Mouse (Mus musculus) liver, postnatal 0 days (tissue): ENCODE measurements at regions not wholly inside any gene's neighbourhood (a gene's known extent, or its start where the extent isn't known, plus 50 kb on each side); places are given as distances from the start of the nearest gene placed in this dataset.

ENCODE experiments used
- ATAC-seq: fragments of 200-750 bp; cut with Nextera tagmentation; 2 replicates; pipeline ENCODE4 v1.8.0; 2017; ENCODE audit warnings: mild to moderate bottlenecking, moderate library complexity
- DNase-seq: peaks from one replicate; pipeline ENCODE4 v3.0.0-alpha.2; 2016
- H3K27ac ChIP-seq: fragments of 300-500 bp; sonication (generic); 2 replicates; pipeline ENCODE4 v1.5.1; 2014; ENCODE audit warnings: antibody characterized with exemption, moderate library complexity, mild to moderate bottlenecking, low read depth
- H3K27me3 ChIP-seq: fragments of 300-500 bp; sonication (generic); 2 replicates; pipeline ENCODE4 v1.6.1; 2014; ENCODE audit warnings: low read length, control low read depth, mixed read lengths; ENCODE audit not compliant: insufficient read depth
- H3K36me3 ChIP-seq: fragments of 300-500 bp; sonication (generic); replicated peaks from 2 replicates; pipeline ENCODE4 v1.6.1; 2014; ENCODE audit warnings: mild to moderate bottlenecking, control low read depth, low read length, moderate library complexity, mixed read lengths; ENCODE audit not compliant: insufficient read depth
- H3K4me1 ChIP-seq: fragments of 300-500 bp; sonication (generic); 2 replicates; pipeline ENCODE4 v1.6.1; 2014; ENCODE audit warnings: antibody characterized with exemption, mild to moderate bottlenecking, control low read depth; ENCODE audit not compliant: insufficient read depth
- H3K4me2 ChIP-seq: fragments of 300-500 bp; sonication (generic); 2 replicates; pipeline ENCODE4 v1.6.1; 2014; ENCODE audit warnings: low read depth, mild to moderate bottlenecking, low read length, moderate library complexity, mixed read lengths
- H3K4me3 ChIP-seq: fragments of 300-500 bp; sonication (generic); 2 replicates; pipeline ENCODE4 v1.5.1; 2014; ENCODE audit warnings: low read depth, low read length
- H3K9ac ChIP-seq: fragments of 300-500 bp; sonication (generic); replicated peaks from 2 replicates; pipeline ENCODE4 v1.6.1; 2014; ENCODE audit warnings: mild to moderate bottlenecking, moderate library complexity
- H3K9me3 ChIP-seq: fragments of 300-500 bp; sonication (generic); 2 replicates; pipeline ENCODE4 v1.6.1; 2016; ENCODE audit warnings: mild to moderate bottlenecking, control low read depth, low read length, mixed read lengths
- CTCF ChIP-seq: sonication (generic); IDR thresholded peaks from 2 replicates; pipeline ENCODE4 v1.5.1; 2016; ENCODE audit warnings: antibody characterized with exemption, low read depth
- EP300 ChIP-seq: IDR thresholded peaks from 2 replicates; pipeline ENCODE4 v1.6.1; 2016; ENCODE audit warnings: antibody characterized with exemption, low read depth, mild to moderate bottlenecking
- WGBS: fragments of 180-500 bp; shearing (Covaris S2); extraction: QIAGEN DNeasy Blood & Tissue Kit; methylation state at CpG from one replicate; pipeline ENCODE4 v1.1.7; 2014; ENCODE audit not compliant: insufficient replicate concordance; 5-methylcytosine and 5-hydroxymethylcytosine counted together

DNA sequence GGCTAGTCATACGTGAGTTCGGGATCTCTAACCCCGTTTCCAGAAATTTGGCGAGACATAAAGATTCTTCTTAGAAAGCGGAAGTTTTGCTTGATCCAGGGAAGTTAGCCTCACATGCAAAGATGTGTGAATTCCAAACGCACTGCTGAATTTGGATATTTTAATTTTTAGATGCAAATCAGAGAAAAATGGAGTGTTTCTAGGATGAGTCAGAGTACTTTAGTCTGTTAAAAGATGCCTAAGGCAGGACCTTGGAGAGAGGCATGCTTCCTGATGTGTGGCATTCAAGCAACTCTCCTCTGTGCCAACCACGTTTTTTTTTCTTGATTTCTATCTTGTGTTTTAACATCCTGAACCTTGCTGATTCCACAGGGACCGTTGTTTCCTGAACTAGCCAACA is 95.1 kb downstream of the Zfp648 start:
- H3K4me2 ChIP-seq = no peak overlapping the region
- no peak overlapping the region for H3K27ac ChIP-seq
- H3K4me3 ChIP-seq = no peak overlapping the region
- H3K36me3 ChIP-seq = no peaks in the 10 kb centered on the region
- no peak for TF ChIP-seq CTCF
- TF ChIP-seq EP300 = no peak
- ATAC-seq = no peak
- H3K27me3 ChIP-seq = no peaks in the 10 kb centered on the region
- no peaks in the 10 kb centered on the region for H3K4me1 ChIP-seq
- WGBS = 71% methylated on average over 8 of the region's 8 CpGs
- DNase-seq = no peak
- H3K9ac ChIP-seq = no peak overlapping the region
- no peaks in the 10 kb centered on the region for H3K9me3 ChIP-seq

DNA sequence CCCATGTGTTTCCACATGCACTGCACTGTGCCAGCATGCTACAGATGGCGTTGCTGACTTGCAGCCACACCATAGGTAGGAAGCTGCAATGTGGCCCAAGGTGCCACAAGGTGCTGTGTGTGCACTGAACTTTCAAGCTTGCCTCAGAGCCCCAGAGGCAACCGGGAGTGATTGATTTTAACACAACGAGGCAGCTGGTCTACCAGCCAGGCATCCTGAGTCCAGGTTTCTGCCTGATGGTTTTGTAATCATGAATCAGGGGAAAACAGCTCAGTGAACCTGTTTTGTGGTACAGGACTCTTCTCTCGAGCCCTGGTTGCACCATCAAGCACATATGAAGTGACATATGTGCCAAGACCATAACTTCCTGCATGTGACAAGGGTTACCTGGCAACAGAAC is 98.9 kb downstream of the Zfp648 start:
- Histone ChIP-seq H3K9ac (no peak overlapping the region), H3K27ac (no peak overlapping the region), H3K36me3 (no peaks in the 10 kb centered on the region), H3K4me3 (no peak overlapping the region), H3K27me3 (no peaks in the 10 kb centered on the region), H3K4me2 (no peak overlapping the region), H3K9me3 (no peaks in the 10 kb centered on the region), H3K4me1 (no peaks in the 10 kb centered on the region)
- no peak for TF ChIP-seq EP300
- TF ChIP-seq CTCF = no peak
- no peak for DNase-seq
- ATAC-seq = no peak
- 48% methylated on average over 4 of the region's 4 CpGs for WGBS

DNA sequence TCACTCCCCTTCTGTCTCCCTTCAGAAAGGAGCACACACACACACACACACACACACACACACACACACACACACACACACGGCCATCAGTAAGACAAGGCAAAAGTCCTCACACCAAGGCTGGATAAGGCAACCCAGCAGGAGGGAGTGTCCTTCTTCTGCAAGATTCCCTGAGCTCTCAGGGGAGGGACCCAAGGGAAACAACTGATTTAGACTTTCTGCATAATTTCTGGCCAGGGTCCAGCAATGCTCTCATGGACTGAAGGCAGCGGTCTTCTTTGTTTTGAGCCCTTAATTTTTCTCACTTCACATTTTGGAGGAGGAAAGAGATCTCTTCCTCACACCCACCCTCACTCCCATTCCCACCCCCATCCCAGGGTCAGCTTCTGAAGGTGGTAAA is 108.7 kb downstream of the Zfp648 start:
- Histone ChIP-seq H3K27ac (no peak overlapping the region), H3K9me3 (no peaks in the 10 kb centered on the region), H3K4me3 (no peak overlapping the region), H3K4me2 (no peak overlapping the region), H3K9ac (no peak overlapping the region), H3K27me3 (no peaks in the 10 kb centered on the region), H3K4me1 (no peaks in the 10 kb centered on the region), H3K36me3 (no peaks in the 10 kb centered on the region)
- WGBS = 83% methylated on average over 1 of the region's 2 CpGs
- TF ChIP-seq EP300 (no peak), CTCF (no peak)
- DNase-seq (no peak), ATAC-seq (no peak)
